Mouse (Mus musculus) lung, postnatal 36 days (tissue): ENCODE data around the gene Rbm28.
A peak's percentile ranks its signal among the peaks of the same experiment; 100 is the strongest.
"Not testable (repeated sequence)": the region's sequence is repeated elsewhere in the genome, so short reads cannot be mapped to it uniquely, and the experiment has no call there.

Experiments used
- DNase-seq: peaks from one replicate; pipeline ENCODE4 v3.0.0; 2022; ENCODE audit warnings: mixed read lengths

The Rbm28 gene

GRCm38 (mm10) chr6:29193961-29194750, 29.4 kb upstream of the Rbm28 start:
- DNase-seq, result peak; percentile 79

DNA sequence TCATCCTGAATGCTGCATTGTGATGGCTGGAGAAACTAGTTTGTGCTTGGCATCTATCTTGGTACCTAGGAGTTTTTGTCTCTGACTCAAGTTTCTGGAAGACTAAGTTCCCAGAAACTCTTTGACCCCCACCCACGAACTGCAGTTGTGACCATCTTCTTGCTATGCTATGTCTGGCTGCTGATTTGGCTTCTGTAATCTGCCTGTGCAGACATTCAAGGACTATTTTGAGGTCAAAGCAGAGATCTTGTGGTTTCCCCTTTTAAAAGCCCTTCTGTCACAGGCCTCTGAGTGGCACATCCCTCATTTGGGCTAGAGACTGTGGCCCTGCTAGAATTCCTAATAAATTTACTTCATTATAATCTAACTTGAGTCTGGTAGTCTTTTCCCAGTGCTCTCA, 23.1 kb upstream of the Rbm28 start:
- no peak for DNase-seq

- DNase-seq, result no peak
Observed at GRCm38 (mm10) chr6:29179843-29180242, 15.0 kb upstream of the Rbm28 start.

DNA sequence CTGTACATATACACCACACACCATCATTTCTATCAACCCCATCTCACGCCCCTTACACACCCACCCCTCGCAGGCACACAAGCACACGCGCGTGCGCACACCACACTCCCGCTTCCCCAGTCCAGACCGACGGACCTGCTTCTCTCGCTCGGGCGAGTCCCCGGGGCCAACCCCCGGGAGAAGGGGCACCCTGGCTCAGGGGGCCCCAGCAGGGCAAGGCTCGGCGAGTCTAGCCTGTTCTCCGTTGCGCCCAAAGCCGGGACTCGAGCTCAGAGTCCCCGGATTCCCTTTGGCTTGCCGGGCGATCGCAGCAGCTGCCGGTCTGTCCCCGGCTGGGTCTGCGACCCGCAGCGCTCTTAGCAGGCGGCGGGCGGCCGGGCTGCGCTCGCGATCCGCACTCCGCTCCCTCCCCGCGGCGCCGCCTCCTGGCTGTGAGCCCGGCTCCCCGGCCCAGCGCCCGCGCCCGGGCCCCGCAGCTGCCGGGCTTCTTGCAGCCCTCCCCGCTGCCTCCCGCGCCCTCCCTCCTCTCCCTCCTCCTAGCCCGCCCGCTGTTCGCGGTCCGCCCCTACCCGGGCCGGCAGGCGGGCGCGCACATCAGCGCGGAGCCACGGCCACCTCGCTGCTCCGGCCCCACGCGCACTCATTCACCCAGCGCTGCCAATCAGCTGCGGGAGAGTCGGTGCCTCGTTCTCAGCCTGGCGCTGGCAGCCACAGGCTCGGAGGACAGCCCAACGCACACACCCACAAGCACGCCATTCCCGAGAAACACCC, 14.3 kb upstream of the Rbm28 start, which contains the start of gene Prrt4:
Gene Prrt4, minus strand, starts transcription at position 697 of the 771 bp plus-strand sequence.
- DNase-seq, result peak; percentile 47

- DNase-seq, result no peak
Observed at GRCm38 (mm10) chr6:29177901-29178879, 13.4 kb upstream of the Rbm28 start.

DNA sequence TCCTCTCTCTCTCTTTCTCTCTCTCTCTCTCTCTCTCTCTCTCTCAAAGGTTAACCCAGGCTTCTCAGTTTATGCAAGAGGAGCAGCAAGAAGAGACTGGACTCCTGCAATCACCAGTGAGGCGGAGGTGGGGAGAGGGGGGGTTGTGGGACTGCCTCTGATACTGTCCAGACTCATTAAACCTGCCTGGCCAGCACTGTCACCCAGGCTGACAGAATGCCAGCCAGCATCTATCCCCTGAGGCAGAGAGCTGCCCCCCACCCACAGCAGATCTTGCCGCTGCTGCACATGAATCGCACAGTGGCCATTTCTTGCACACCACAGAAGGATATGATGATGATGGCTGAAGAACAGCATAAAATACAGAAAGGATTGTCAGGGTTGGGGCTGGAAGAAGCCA, 10.3 kb upstream of the Rbm28 start:
- no peak for DNase-seq

DNA sequence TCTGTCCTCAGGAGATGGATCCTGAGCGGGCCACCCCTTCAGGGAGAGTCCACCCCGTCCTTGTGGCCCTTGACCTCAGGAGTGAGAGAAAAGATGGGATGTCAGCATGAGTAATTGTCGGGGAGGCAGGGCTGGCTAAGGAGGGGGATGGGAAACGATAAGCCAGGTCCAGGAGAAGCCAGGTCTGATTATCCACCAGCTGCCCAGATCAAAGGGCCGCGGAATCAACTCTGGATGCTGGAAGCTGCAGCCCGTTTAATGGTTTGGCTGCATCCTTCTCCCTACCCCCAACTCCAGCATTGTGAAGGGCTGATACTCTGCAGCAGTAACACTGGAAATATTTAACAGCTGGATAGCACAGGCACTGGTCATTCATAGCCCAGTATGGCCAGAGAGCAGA, 9.6 kb upstream of the Rbm28 start:
- no peak for DNase-seq

- peak; percentile 83 for DNase-seq
Observed at GRCm38 (mm10) chr6:29170952-29171388, 6.2 kb upstream of the Rbm28 start.

GRCm38 (mm10) chr6:29170063-29170921, 5.5 kb upstream of the Rbm28 start:
- no peak for DNase-seq

- no peak for DNase-seq
Observed at GRCm38 (mm10) chr6:29169675-29170062, 4.9 kb upstream of the Rbm28 start.

DNA sequence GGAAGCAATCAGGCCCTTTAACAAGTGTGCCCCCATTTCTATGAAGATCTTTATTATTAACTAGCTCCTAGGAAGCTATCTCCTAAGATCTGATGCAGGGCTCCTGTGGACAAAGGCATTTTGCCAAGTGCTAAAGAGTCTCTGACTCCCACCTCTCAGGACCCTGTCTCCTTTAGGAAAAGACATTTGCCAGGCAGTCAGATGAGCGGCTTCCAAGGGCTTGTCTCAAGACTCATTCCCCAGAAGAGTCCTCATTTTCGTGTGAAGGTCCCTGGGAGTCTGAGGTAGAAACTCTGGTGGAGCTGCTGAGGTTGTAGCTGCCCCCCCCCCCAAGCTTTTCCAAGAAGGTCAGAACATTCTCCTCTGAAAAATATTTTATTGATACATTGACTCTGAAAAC, 4.1 kb upstream of the Rbm28 start:
- DNase-seq, result no peak

DNA sequence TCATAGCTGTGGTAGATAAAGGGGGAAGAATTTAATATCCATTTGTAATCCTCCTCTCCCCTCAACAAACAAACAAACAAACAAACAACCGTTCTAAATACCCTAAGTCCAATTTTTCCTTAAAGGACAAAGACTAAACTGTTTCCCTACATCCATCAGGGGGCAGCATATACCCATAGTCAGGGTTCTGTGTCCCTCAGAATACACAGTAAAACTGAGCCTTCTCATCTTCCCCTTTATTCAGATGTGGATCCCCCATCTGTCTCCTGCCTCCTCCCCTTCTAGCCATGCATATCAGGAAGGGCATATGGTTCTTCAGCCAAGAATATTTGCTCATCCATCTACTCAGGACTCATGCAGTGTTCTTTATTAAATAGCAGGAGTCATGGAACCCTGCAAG, 1.4 kb upstream of the Rbm28 start:
- peak; percentile 77 for DNase-seq

DNA sequence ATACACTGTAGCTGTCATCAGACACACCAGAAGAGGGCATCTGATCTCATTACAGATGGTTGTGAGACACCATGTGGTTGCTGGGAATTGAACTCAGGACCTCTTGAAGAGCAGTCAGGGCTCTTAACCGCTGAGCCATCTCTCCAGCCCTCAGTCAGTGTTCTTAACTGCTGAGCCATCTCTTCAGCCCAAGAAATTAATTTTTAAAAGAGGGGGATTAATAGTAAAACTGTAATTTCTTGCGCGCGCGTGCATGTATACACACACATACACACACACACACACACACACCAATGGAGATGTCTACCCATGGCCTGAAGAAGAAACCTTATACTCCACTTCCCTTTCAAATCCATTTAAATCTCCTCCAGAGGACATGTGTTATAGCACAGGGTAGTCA, 3.5 kb downstream of the Rbm28 start:
- DNase-seq, result not testable (repeated sequence)

GRCm38 (mm10) chr6:29160786-29161185, 4.0 kb downstream of the Rbm28 start:
- DNase-seq, result no peak

DNA sequence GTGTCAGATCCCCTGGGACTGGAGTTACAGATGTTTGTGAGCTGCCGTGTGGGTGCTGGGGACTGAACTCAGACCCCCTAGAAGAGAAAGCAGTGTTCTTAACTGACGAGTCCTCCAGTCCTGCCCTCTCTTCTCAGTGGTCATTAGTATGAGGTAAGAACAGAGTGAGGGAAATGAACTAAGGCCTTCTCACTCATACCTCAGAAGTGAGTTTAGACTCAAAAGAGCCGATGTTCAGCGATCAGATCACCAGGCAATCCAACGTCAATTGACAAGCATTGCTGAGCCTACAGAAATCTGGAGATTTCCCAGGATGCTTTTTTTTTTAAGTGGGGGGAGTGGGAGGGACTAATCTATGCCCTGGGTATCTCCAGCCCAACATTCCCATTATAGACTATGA, 8.5 kb downstream of the Rbm28 start:
- DNase-seq, result no peak

DNA sequence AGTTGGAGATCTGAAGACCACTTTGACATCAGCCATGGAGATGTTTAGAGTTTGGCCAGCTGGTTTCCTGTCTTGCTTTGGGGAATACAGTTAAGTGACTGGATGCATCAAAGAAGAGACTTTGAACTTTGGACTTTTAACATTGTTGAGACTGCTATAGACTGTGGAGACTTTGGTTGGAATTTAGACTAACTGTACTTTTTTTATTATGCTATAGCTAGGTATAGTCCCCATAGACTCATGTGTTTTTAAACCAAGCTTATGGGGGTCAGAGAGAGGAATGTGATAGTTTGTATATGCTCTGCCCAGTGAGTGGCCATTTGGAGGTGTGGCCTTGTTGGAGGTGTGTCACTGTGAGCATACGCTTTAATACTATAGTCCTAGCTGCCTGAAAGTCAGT, 14.8 kb downstream of the Rbm28 start:
- DNase-seq, result no peak

- no peak for DNase-seq
Observed at GRCm38 (mm10) chr6:29147407-29148010, 17.3 kb downstream of the Rbm28 start.

- no peak for DNase-seq
Observed at GRCm38 (mm10) chr6:29146641-29147040, 18.2 kb downstream of the Rbm28 start.

DNA sequence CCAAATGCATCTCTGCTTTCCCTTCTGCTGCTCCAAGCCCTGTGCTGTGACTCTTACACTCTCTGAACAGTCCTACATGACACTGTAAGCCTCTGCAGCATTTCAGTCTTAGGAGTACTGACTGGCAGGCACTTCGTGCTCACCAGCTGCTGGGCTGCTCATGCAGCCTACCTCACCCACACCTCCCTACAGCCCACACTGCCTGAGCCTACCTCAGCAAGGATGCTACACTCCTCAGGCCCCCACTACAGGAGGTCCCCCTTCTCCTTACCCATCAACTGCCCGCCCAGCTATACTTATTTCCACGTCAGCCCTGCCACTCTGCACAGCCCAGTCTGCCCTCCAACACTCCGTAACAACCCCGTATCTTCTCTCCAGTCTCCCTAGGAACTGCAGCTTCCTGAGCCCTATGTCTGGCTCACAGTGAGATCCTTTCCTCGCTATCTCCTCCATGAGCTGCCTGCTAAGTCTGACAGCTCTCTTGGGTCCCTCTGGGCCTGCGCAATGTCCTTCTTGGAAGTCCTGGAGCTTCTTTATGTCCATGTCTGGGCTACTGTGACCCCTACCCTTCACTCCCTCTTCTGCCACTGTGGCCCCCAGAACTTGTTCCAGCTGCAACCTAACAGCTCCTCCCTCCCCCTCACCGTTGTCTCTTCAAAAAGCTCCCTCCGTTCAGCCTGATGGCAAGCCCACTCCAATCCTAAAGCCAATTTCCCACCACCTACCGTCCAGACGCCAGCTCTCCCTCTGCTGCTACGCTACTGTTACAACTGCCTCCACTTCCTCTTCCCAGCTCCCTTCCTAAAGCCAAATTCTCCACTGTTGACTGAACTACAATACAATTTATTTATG, 19.1 kb downstream of the Rbm28 start:
- no peak for DNase-seq

- peak; percentile 9 for DNase-seq
Observed at GRCm38 (mm10) chr6:29144971-29145370, 19.8 kb downstream of the Rbm28 start.
